Mouse (Mus musculus) heart, embryonic 12.5 days (tissue): ENCODE results near the gene Nqo2. TPM values are rescaled to one million over a fixed set of nuclear protein-coding genes. Genes with fewer than 3 reads are reported as not detected.
A peak's percentile ranks its signal among the peaks of the same experiment; 100 is the strongest.
"Not testable (repeated sequence)": the region's sequence is repeated elsewhere in the genome, so short reads cannot be mapped to it uniquely, and the experiment has no call there.

Source experiments
- ATAC-seq: fragments of 200-750 bp; cut with Nextera tagmentation; 2 replicates; pipeline ENCODE4 v1.8.0; 2017; ENCODE audit warnings: moderate TSS enrichment, moderate library complexity; ENCODE audit not compliant: insufficient number of reproducible peaks, low FRiP score
- H3K27ac ChIP-seq: fragments of 300-500 bp; sonication (generic); 2 replicates; pipeline ENCODE4 v1.5.1; 2016; ENCODE audit warnings: mild to moderate bottlenecking, moderate library complexity; ENCODE audit not compliant: poor library complexity, severe bottlenecking
- H3K27me3 ChIP-seq: fragments of 300-500 bp; sonication (generic); replicated peaks from 2 replicates; pipeline ENCODE4 v1.6.1; 2016; ENCODE audit warnings: mild to moderate bottlenecking, moderate library complexity
- H3K36me3 ChIP-seq: fragments of 300-500 bp; sonication (generic); 2 replicates; pipeline ENCODE4 v1.6.1; 2016; ENCODE audit warnings: mild to moderate bottlenecking, moderate library complexity
- H3K4me1 ChIP-seq: fragments of 300-500 bp; sonication (generic); replicated peaks from 2 replicates; pipeline ENCODE4 v1.6.1; 2016; ENCODE audit warnings: mild to moderate bottlenecking
- H3K4me2 ChIP-seq: fragments of 300-500 bp; sonication (generic); 2 replicates; pipeline ENCODE4 v1.6.1; 2016; ENCODE audit warnings: mild to moderate bottlenecking, moderate library complexity
- H3K4me3 ChIP-seq: fragments of 300-500 bp; sonication (generic); 2 replicates; pipeline ENCODE4 v1.5.1; 2016; ENCODE audit warnings: mild to moderate bottlenecking
- H3K9ac ChIP-seq: fragments of 300-500 bp; sonication (generic); 2 replicates; pipeline ENCODE4 v1.6.1; 2016; ENCODE audit warnings: mild to moderate bottlenecking, moderate library complexity
- H3K9me3 ChIP-seq: fragments of 300-500 bp; sonication (generic); replicated peaks from 2 replicates; pipeline ENCODE4 v1.6.1; 2016; ENCODE audit warnings: mild to moderate bottlenecking, moderate library complexity
- WGBS: fragments of 180-500 bp; shearing (Covaris S2); methylation state at CpG from one replicate; pipeline ENCODE4 v1.1.7; 2016; 5-methylcytosine and 5-hydroxymethylcytosine counted together
- polyA plus RNA-seq: library from polyadenylated mRNA; unstranded; fragments of >200 nt; fragmentation: Nextera tagmentation; extraction: Ambion mirVana; gene quantifications from 2 replicates; pipeline ENCODE4 v1.2.1, GENCODE M21; 2016

Gene Nqo2
- 27.4 and 28.9 TPM in 2 replicates for polyA plus RNA-seq

GRCm38 (mm10) chr13:33964206-33965046 is at the start of gene Nqo2:
Gene Nqo2, plus strand, starts transcription at chr13:33964687.
- Histone ChIP-seq H3K36me3 (no peaks in the 10 kb centered on the region), H3K27ac (peak within 1 kb of the TSS; percentile 91), H3K4me2 (peak within 1 kb of the TSS; percentile 73), H3K4me1 (peaks cover 15% of the 10 kb centered on the region), H3K9ac (peak within 1 kb of the TSS; percentile 66), H3K9me3 (no peaks in the 10 kb centered on the region), H3K27me3 (no peaks in the 10 kb centered on the region), H3K4me3 (peak within 1 kb of the TSS; percentile 53)
- WGBS = 2% methylated on average over 21 of the region's 22 CpGs
- peak; percentile 79 for ATAC-seq

- WGBS = 82% methylated on average over 6 of the region's 6 CpGs
- Histone ChIP-seq H3K27me3 (no peaks in the 10 kb centered on the region), H3K27ac (no peak overlapping the region), H3K4me2 (no peak overlapping the region), H3K9ac (no peak overlapping the region), H3K4me3 (no peak overlapping the region), H3K36me3 (peaks cover 60% of the 10 kb centered on the region), H3K9me3 (no peaks in the 10 kb centered on the region), H3K4me1 (no peaks in the 10 kb centered on the region)
- no peak for ATAC-seq
Observed at GRCm38 (mm10) chr13:33921041-33921440, 43.4 kb upstream of the Nqo2 start.

GRCm38 (mm10) chr13:33921699-33922098 is 42.8 kb upstream of the Nqo2 start:
- Histone ChIP-seq H3K27me3 (no peaks in the 10 kb centered on the region), H3K9ac (no peak overlapping the region), H3K4me1 (no peaks in the 10 kb centered on the region), H3K36me3 (peaks cover 59% of the 10 kb centered on the region), H3K4me2 (no peak overlapping the region), H3K27ac (no peak overlapping the region), H3K9me3 (no peaks in the 10 kb centered on the region), H3K4me3 (no peak overlapping the region)
- ATAC-seq = no peak
- 63% methylated on average over 5 of the region's 5 CpGs for WGBS

- no peak for ATAC-seq
- Histone ChIP-seq H3K27me3 (no peaks in the 10 kb centered on the region), H3K4me1 (peaks cover 6% of the 10 kb centered on the region; the same call in 1 of the 2 replicates), H3K4me2 (no peak overlapping the region), H3K36me3 (peaks cover 26% of the 10 kb centered on the region), H3K9me3 (no peaks in the 10 kb centered on the region), H3K9ac (no peak overlapping the region), H3K27ac (no peak overlapping the region), H3K4me3 (no peak overlapping the region)
- WGBS = 67% methylated on average over 2 of the region's 2 CpGs
Observed at GRCm38 (mm10) chr13:33930281-33930680, 34.2 kb upstream of the Nqo2 start.

- Histone ChIP-seq H3K27me3 (no peaks in the 10 kb centered on the region), H3K4me3 (no peak overlapping the region), H3K27ac (no peak overlapping the region), H3K4me2 (no peak overlapping the region), H3K36me3 (peaks cover 25% of the 10 kb centered on the region), H3K9me3 (no peaks in the 10 kb centered on the region), H3K9ac (no peak overlapping the region), H3K4me1 (peaks cover 7% of the 10 kb centered on the region)
- ATAC-seq = no peak
- 84% methylated on average over 3 of the region's 3 CpGs for WGBS
Observed at GRCm38 (mm10) chr13:33930912-33931311, 33.6 kb upstream of the Nqo2 start.

GRCm38 (mm10) chr13:33934743-33935142 is 29.7 kb upstream of the Nqo2 start:
- ATAC-seq = no peak
- Histone ChIP-seq H3K9ac (no peak overlapping the region), H3K4me3 (peak overlapping the region; percentile 69), H3K27me3 (no peaks in the 10 kb centered on the region), H3K27ac (no peak overlapping the region), H3K36me3 (peaks cover 12% of the 10 kb centered on the region), H3K9me3 (no peaks in the 10 kb centered on the region), H3K4me2 (peak overlapping the region; percentile 83), H3K4me1 (peaks cover 15% of the 10 kb centered on the region)
- WGBS = 64% methylated on average over 6 of the region's 6 CpGs

- peak overlapping the region; percentile 80 for H3K9ac ChIP-seq
- H3K4me3 ChIP-seq = peak overlapping the region; percentile 69
- H3K9me3 ChIP-seq = no peaks in the 10 kb centered on the region
- peaks cover 4% of the 10 kb centered on the region; the same call in 1 of the 2 replicates for H3K36me3 ChIP-seq
- H3K27ac ChIP-seq = peak overlapping the region; percentile 6; the same call in 1 of the 2 replicates
- peak; percentile 77 for ATAC-seq
- peaks cover 15% of the 10 kb centered on the region for H3K4me1 ChIP-seq
- peak overlapping the region; percentile 83 for H3K4me2 ChIP-seq
- H3K27me3 ChIP-seq = no peaks in the 10 kb centered on the region
- WGBS = under 1% methylated on average over 39 of the region's 44 CpGs
Observed at GRCm38 (mm10) chr13:33935465-33936181, 28.9 kb upstream of the Nqo2 start.

GRCm38 (mm10) chr13:33937151-33937550 is 27.3 kb upstream of the Nqo2 start:
- no peak for ATAC-seq
- Histone ChIP-seq H3K4me2 (no peak overlapping the region), H3K9me3 (no peaks in the 10 kb centered on the region), H3K36me3 (no peaks in the 10 kb centered on the region), H3K27me3 (no peaks in the 10 kb centered on the region), H3K27ac (no peak overlapping the region), H3K9ac (no peak overlapping the region), H3K4me3 (no peak overlapping the region), H3K4me1 (peaks cover 15% of the 10 kb centered on the region)
- WGBS = 31% methylated on average over 5 of the region's 5 CpGs

- not testable (repeated sequence) for H3K27ac ChIP-seq, H3K9me3 ChIP-seq, H3K36me3 ChIP-seq, H3K9ac ChIP-seq, H3K27me3 ChIP-seq, H3K4me3 ChIP-seq, H3K4me2 ChIP-seq, ATAC-seq
- peaks cover 15% of the 10 kb centered on the region for H3K4me1 ChIP-seq
Observed at GRCm38 (mm10) chr13:33937587-33937986, 26.9 kb upstream of the Nqo2 start.

GRCm38 (mm10) chr13:33941288-33941808 is 23.1 kb upstream of the Nqo2 start:
- 85% methylated on average over 5 of the region's 5 CpGs for WGBS
- H3K9me3 ChIP-seq = no peaks in the 10 kb centered on the region
- H3K9ac ChIP-seq = no peak overlapping the region
- H3K27me3 ChIP-seq = no peaks in the 10 kb centered on the region
- H3K4me2 ChIP-seq = no peak overlapping the region
- no peak overlapping the region for H3K4me3 ChIP-seq
- H3K36me3 ChIP-seq = no peaks in the 10 kb centered on the region
- no peak overlapping the region for H3K27ac ChIP-seq
- ATAC-seq = no peak
- H3K4me1 ChIP-seq = peaks cover 4% of the 10 kb centered on the region

GRCm38 (mm10) chr13:33942212-33942779 is 22.2 kb upstream of the Nqo2 start:
- H3K9me3 ChIP-seq = no peaks in the 10 kb centered on the region
- H3K4me2 ChIP-seq = no peak overlapping the region
- no peaks in the 10 kb centered on the region for H3K27me3 ChIP-seq
- H3K9ac ChIP-seq = no peak overlapping the region
- no peak overlapping the region for H3K27ac ChIP-seq
- H3K36me3 ChIP-seq = no peaks in the 10 kb centered on the region
- WGBS = 45% methylated on average over 4 of the region's 4 CpGs
- H3K4me3 ChIP-seq = no peak overlapping the region
- ATAC-seq = no peak
- H3K4me1 ChIP-seq = no peaks in the 10 kb centered on the region
